Mouse (Mus musculus) hindbrain, postnatal 0 days (tissue): ENCODE measurements at regions not wholly inside any gene's neighbourhood (a gene's known extent, or its start where the extent isn't known, plus 50 kb on each side); places are given as distances from the start of the nearest gene placed in this dataset.

Experiments
- ATAC-seq: fragments of 200-750 bp; cut with Nextera tagmentation; 2 replicates; pipeline ENCODE4 v1.8.0; 2017; ENCODE audit warnings: mild to moderate bottlenecking, moderate TSS enrichment, moderate library complexity
- DNase-seq: peaks from one replicate; pipeline ENCODE4 v3.0.0-alpha.2; 2015; ENCODE audit warnings: low spot score
- H3K27ac ChIP-seq: fragments of 300-500 bp; sonication (generic); 2 replicates; pipeline ENCODE4 v1.5.1; 2014; ENCODE audit warnings: mild to moderate bottlenecking
- H3K27me3 ChIP-seq: fragments of 300-500 bp; sonication (generic); 2 replicates; pipeline ENCODE4 v1.6.1; 2014; ENCODE audit warnings: low read length, mixed read lengths; ENCODE audit not compliant: insufficient read depth
- H3K36me3 ChIP-seq: fragments of 300-500 bp; sonication (generic); 2 replicates; pipeline ENCODE4 v1.6.1; 2014; ENCODE audit warnings: low read length, mixed read lengths; ENCODE audit not compliant: insufficient read depth
- H3K4me1 ChIP-seq: fragments of 300-500 bp; sonication (generic); 2 replicates; pipeline ENCODE4 v1.6.1; 2014; ENCODE audit warnings: antibody characterized with exemption, low read length, mixed read lengths; ENCODE audit not compliant: insufficient read depth
- H3K4me2 ChIP-seq: fragments of 300-500 bp; sonication (generic); 2 replicates; pipeline ENCODE4 v1.6.1; 2014; ENCODE audit warnings: low read depth, mild to moderate bottlenecking, low read length, moderate library complexity, mixed read lengths
- H3K4me3 ChIP-seq: fragments of 300-500 bp; sonication (generic); 2 replicates; pipeline ENCODE4 v1.5.1; 2014; ENCODE audit warnings: low read length
- H3K9ac ChIP-seq: fragments of 300-500 bp; sonication (generic); replicated peaks from 2 replicates; pipeline ENCODE4 v1.6.1; 2014; ENCODE audit warnings: mild to moderate bottlenecking, low read length, moderate library complexity, mixed read lengths
- H3K9me3 ChIP-seq: fragments of 300-500 bp; sonication (generic); 2 replicates; pipeline ENCODE4 v1.6.1; 2016; ENCODE audit warnings: low read length, mixed read lengths
- CTCF ChIP-seq: IDR thresholded peaks from 2 replicates; pipeline ENCODE4 v1.5.1; 2016; ENCODE audit warnings: antibody characterized with exemption, control low read depth, low read depth
- WGBS: fragments of 180-500 bp; shearing (Covaris S2); extraction: QIAGEN DNeasy Blood & Tissue Kit; methylation state at CpG from one replicate; pipeline ENCODE4 v1.1.7; 2014; 5-methylcytosine and 5-hydroxymethylcytosine counted together

GRCm38 (mm10) chr17:16156596-16156995, 325.8 kb upstream of the Rgmb start:
- H3K4me3 ChIP-seq, result no peak overlapping the region
- no peak overlapping the region for H3K9ac ChIP-seq
- ATAC-seq, result no peak
- no peaks in the 10 kb centered on the region for H3K36me3 ChIP-seq
- H3K27me3 ChIP-seq, result no peaks in the 10 kb centered on the region
- DNase-seq, result no peak
- no peak overlapping the region for H3K4me2 ChIP-seq
- no peak for TF ChIP-seq CTCF
- no peaks in the 10 kb centered on the region for H3K9me3 ChIP-seq
- H3K27ac ChIP-seq, result no peak overlapping the region
- no peaks in the 10 kb centered on the region for H3K4me1 ChIP-seq
- WGBS, result 88% methylated on average over 3 of the region's 3 CpGs

- no peaks in the 10 kb centered on the region for H3K27me3 ChIP-seq
- no peak overlapping the region for H3K4me3 ChIP-seq
- no peak overlapping the region for H3K27ac ChIP-seq
- no peaks in the 10 kb centered on the region for H3K4me1 ChIP-seq
- H3K4me2 ChIP-seq, result no peak overlapping the region
- TF ChIP-seq CTCF, result no peak
- H3K9ac ChIP-seq, result no peak overlapping the region
- DNase-seq (no peak), ATAC-seq (no peak)
- no peaks in the 10 kb centered on the region for H3K9me3 ChIP-seq
- no peaks in the 10 kb centered on the region for H3K36me3 ChIP-seq
- WGBS, result 90% methylated on average over 3 of the region's 3 CpGs
These were observed 324.7 kb upstream of the Rgmb start for GRCm38 (mm10) chr17:16155587-16155986.
